Mouse (Mus musculus) kidney, adult 2 months (tissue): Measurements from ENCODE around the gene Ggact. TPM values are rescaled to one million over a fixed set of nuclear protein-coding genes. Genes with fewer than 3 reads are reported as not detected.

Experiments
- DNase-seq: peaks from one replicate; pipeline ENCODE4 v3.0.0; 2021
- H3K27ac ChIP-seq: fragments of 200-500 bp; 2 replicates; pipeline ENCODE4 v1.5.1; 2012; ENCODE audit warnings: low read depth, low read length, control low read depth, inconsistent platforms; ENCODE audit not compliant: insufficient read depth
- H3K27me3 ChIP-seq: fragments of 200-500 bp; replicated peaks from 2 replicates; pipeline ENCODE4 v1.6.1; 2012; ENCODE audit warnings: mild to moderate bottlenecking, moderate library complexity, low read length, inconsistent platforms; ENCODE audit not compliant: control insufficient read depth, insufficient read depth
- H3K36me3 ChIP-seq: fragments of 200-500 bp; 2 replicates; pipeline ENCODE4 v1.6.1; 2012; ENCODE audit warnings: mild to moderate bottlenecking, moderate library complexity, low read length, inconsistent platforms; ENCODE audit not compliant: control insufficient read depth, insufficient read depth
- H3K4me1 ChIP-seq: fragments of 200-500 bp; 2 replicates; pipeline ENCODE4 v1.6.1; 2011; ENCODE audit warnings: low read length; ENCODE audit not compliant: control insufficient read depth, insufficient read depth
- H3K4me3 ChIP-seq: fragments of 200-500 bp; 2 replicates; pipeline ENCODE4 v1.5.1; 2011; ENCODE audit warnings: mild to moderate bottlenecking, low read depth, low read length, control low read depth; ENCODE audit not compliant: insufficient read depth
- CTCF ChIP-seq: fragments of 200-500 bp; conservative IDR thresholded peaks from 2 replicates; pipeline ENCODE4 v1.5.1; 2011; ENCODE audit warnings: low read depth, mild to moderate bottlenecking, control low read depth, low read length, moderate library complexity, mixed read lengths; ENCODE audit not compliant: insufficient read depth, insufficient read length
- POLR2A ChIP-seq: fragments of 200-500 bp; IDR thresholded peaks from one replicate; pipeline ENCODE4 v1.6.1; 2011; ENCODE audit warnings: low read depth, low read length, control low read depth
- WGBS: fragments of 180-500 bp; shearing (Covaris S2); methylation state at CpG from one replicate; pipeline ENCODE4 v1.1.7; 2018; 5-methylcytosine and 5-hydroxymethylcytosine counted together
- polyA plus RNA-seq: library from polyadenylated mRNA; depleted of rRNA; stranded (reverse); fragments of >200 nt; gene quantifications from 2 replicates; pipeline ENCODE4 v1.2.3, GENCODE M21; 2012; rRNA removed

Gene Ggact
- polyA plus RNA-seq, result 251 and 255 TPM in 2 replicates

GRCm38 (mm10) chr14:122913657-122914056 lies at the start of gene Ggact:
Ggact (minus strand) TSS chr14:122913757.
- DNase-seq, result no peak
- no peak for TF ChIP-seq POLR2A
- no peak for TF ChIP-seq CTCF
- Histone ChIP-seq H3K27me3 (no peaks in the 10 kb centered on the region), H3K4me3 (peak within 1 kb of the TSS; percentile 61), H3K4me1 (peaks cover 13% of the 10 kb centered on the region; the same call in 1 of the 2 replicates), H3K27ac (peak within 1 kb of the TSS; percentile 84), H3K36me3 (no peaks in the 10 kb centered on the region)
- 82% methylated on average over 6 of the region's 6 CpGs for WGBS

GRCm38 (mm10) chr14:122957941-122958340 lies 44.4 kb upstream of the Ggact start:
- TF ChIP-seq CTCF (no peak), POLR2A (no peak)
- no peak for DNase-seq
- 82% methylated on average over 8 of the region's 8 CpGs for WGBS
- Histone ChIP-seq H3K27ac (no peak overlapping the region), H3K4me1 (no peaks in the 10 kb centered on the region; the same call in 1 of the 2 replicates), H3K4me3 (no peak overlapping the region), H3K27me3 (no peaks in the 10 kb centered on the region), H3K36me3 (no peaks in the 10 kb centered on the region; the same call in 1 of the 2 replicates)

GRCm38 (mm10) chr14:122953331-122953730 lies 39.8 kb upstream of the Ggact start:
- Histone ChIP-seq H3K27me3 (no peaks in the 10 kb centered on the region), H3K36me3 (no peaks in the 10 kb centered on the region; the same call in 1 of the 2 replicates), H3K4me3 (no peak overlapping the region), H3K4me1 (no peaks in the 10 kb centered on the region; the same call in 1 of the 2 replicates), H3K27ac (no peak overlapping the region)
- TF ChIP-seq POLR2A (no peak), CTCF (peak; percentile 77)
- WGBS, result 11% methylated on average over 1 of the region's 1 CpGs
- peak; percentile 76 for DNase-seq

GRCm38 (mm10) chr14:122952556-122952955 lies 39.0 kb upstream of the Ggact start:
- H3K27me3 ChIP-seq, result no peaks in the 10 kb centered on the region
- DNase-seq, result no peak
- TF ChIP-seq POLR2A, result no peak
- TF ChIP-seq CTCF, result no peak
- H3K36me3 ChIP-seq, result peaks cover 1% of the 10 kb centered on the region; the same call in 1 of the 2 replicates
- no peak overlapping the region for H3K4me3 ChIP-seq
- H3K4me1 ChIP-seq, result no peaks in the 10 kb centered on the region; the same call in 1 of the 2 replicates
- H3K27ac ChIP-seq, result no peak overlapping the region
- WGBS, result 81% methylated on average over 1 of the region's 1 CpGs

- Histone ChIP-seq H3K4me3 (no peak overlapping the region), H3K27ac (no peak overlapping the region), H3K36me3 (peaks cover 1% of the 10 kb centered on the region; the same call in 1 of the 2 replicates), H3K27me3 (no peaks in the 10 kb centered on the region), H3K4me1 (no peaks in the 10 kb centered on the region; the same call in 1 of the 2 replicates)
- WGBS, result 66% methylated on average over 6 of the region's 6 CpGs
- DNase-seq, result no peak
- TF ChIP-seq CTCF (no peak), POLR2A (no peak)
Measured at GRCm38 (mm10) chr14:122951676-122952445, 38.3 kb upstream of the Ggact start.

GRCm38 (mm10) chr14:122950915-122951314 lies 37.4 kb upstream of the Ggact start:
- TF ChIP-seq CTCF, result peak; percentile 57
- TF ChIP-seq POLR2A, result no peak
- no peak overlapping the region for H3K4me3 ChIP-seq
- H3K4me1 ChIP-seq, result no peaks in the 10 kb centered on the region; the same call in 1 of the 2 replicates
- peaks cover 1% of the 10 kb centered on the region; the same call in 1 of the 2 replicates for H3K36me3 ChIP-seq
- WGBS, result 93% methylated on average over 1 of the region's 1 CpGs
- no peak for DNase-seq
- H3K27me3 ChIP-seq, result no peaks in the 10 kb centered on the region
- no peak overlapping the region for H3K27ac ChIP-seq

GRCm38 (mm10) chr14:122943475-122943853 lies 29.9 kb upstream of the Ggact start:
- Histone ChIP-seq H3K27ac (no peak overlapping the region), H3K4me1 (no peaks in the 10 kb centered on the region), H3K36me3 (0 out of 2 replicates have a peak, but pooled peaks cover 1% of the 10 kb centered on the region), H3K4me3 (no peak overlapping the region), H3K27me3 (no peaks in the 10 kb centered on the region)
- 69% methylated on average over 3 of the region's 3 CpGs for WGBS
- no peak for DNase-seq
- no peak for TF ChIP-seq CTCF
- no peak for TF ChIP-seq POLR2A
